Mouse (Mus musculus) heart, embryonic 11.5 days (tissue): ENCODE results near the gene Timp2. TPM values are rescaled to one million over a fixed set of nuclear protein-coding genes. Genes with fewer than 3 reads are reported as not detected.

Experiments
- ATAC-seq: fragments of 200-750 bp; cut with Nextera tagmentation; replicated peaks from 2 replicates; pipeline ENCODE4 v1.8.0; 2017; ENCODE audit warnings: moderate library complexity; ENCODE audit not compliant: insufficient number of reproducible peaks, low FRiP score, low TSS enrichment
- H3K27ac ChIP-seq: fragments of 300-500 bp; sonication (generic); 2 replicates; pipeline ENCODE4 v1.5.1; 2014; ENCODE audit warnings: mild to moderate bottlenecking, low read depth, low read length
- H3K27me3 ChIP-seq: fragments of 300-500 bp; sonication (generic); 2 replicates; pipeline ENCODE4 v1.6.1; 2014; ENCODE audit warnings: mild to moderate bottlenecking, low read length, mixed read lengths; ENCODE audit not compliant: control insufficient read depth, insufficient read depth
- H3K36me3 ChIP-seq: fragments of 300-500 bp; sonication (generic); 2 replicates; pipeline ENCODE4 v1.6.1; 2014; ENCODE audit warnings: mild to moderate bottlenecking, low read length, moderate library complexity, mixed read lengths; ENCODE audit not compliant: control insufficient read depth, insufficient read depth
- H3K4me1 ChIP-seq: fragments of 300-500 bp; sonication (generic); 2 replicates; pipeline ENCODE4 v1.6.1; 2014; ENCODE audit warnings: low read length; ENCODE audit not compliant: control insufficient read depth, insufficient read depth
- H3K4me2 ChIP-seq: fragments of 300-500 bp; sonication (generic); 2 replicates; pipeline ENCODE4 v1.6.1; 2014; ENCODE audit warnings: mild to moderate bottlenecking, moderate library complexity
- H3K4me3 ChIP-seq: fragments of 300-500 bp; sonication (generic); 2 replicates; pipeline ENCODE4 v1.5.1; 2014; ENCODE audit warnings: low read depth, low read length
- H3K9ac ChIP-seq: fragments of 300-500 bp; sonication (generic); 2 replicates; pipeline ENCODE4 v1.6.1; 2014; ENCODE audit warnings: mild to moderate bottlenecking, low read depth, low read length, moderate library complexity
- H3K9me3 ChIP-seq: fragments of 300-500 bp; sonication (generic); replicated peaks from 2 replicates; pipeline ENCODE4 v1.6.1; 2016; ENCODE audit warnings: low read length; ENCODE audit not compliant: control insufficient read depth
- WGBS: fragments of 180-500 bp; shearing (Covaris S2); extraction: QIAGEN DNeasy Blood & Tissue Kit; methylation state at CpG from one replicate; pipeline ENCODE4 v1.1.7; 2014; ENCODE audit not compliant: insufficient replicate concordance; 5-methylcytosine and 5-hydroxymethylcytosine counted together
- polyA plus RNA-seq: library from polyadenylated mRNA; unstranded; fragments of >200 nt; fragmentation: Nextera tagmentation; extraction: Ambion mirVana; gene quantifications from 2 replicates; pipeline ENCODE4 v1.2.1, GENCODE M21; 2014

The Timp2 gene
- polyA plus RNA-seq, 1 experiment from 2014 or later, result 46.0 TPM

DNA sequence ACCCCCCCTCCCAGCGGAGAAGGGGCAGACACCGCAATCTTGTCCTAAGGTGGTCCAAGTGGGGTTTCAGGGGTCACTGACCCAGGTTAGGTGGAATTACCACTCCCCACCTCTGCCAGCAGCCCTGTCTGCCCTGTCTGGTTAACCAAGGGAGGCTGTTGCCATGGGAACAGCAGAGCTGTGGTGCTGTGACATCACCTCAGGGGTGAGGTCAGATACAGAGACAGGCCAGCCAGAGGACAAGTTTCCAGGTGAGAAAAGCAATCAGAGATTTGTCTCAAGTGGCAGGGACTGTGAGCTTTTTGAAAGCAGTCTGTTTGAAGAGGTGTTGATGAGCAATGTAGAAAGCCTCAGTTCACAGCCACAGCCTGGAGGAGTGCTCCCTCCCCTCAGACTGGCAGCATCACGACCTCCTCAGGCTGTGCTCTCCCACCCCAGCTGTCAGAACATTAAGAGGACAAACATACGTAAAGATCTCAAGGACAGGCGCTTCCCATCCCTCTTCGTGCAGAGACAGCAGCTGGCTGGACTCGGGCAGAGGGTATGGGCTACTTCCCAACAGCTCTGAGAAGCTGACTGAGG, 13.0 kb downstream of the Timp2 start, which contains the start of gene Cep295nl:
Cep295nl (minus strand) TSS at position 101 of the 582 bp plus-strand sequence.
- Histone ChIP-seq H3K9me3 (no peaks in the 10 kb centered on the region), H3K36me3 (no peaks in the 10 kb centered on the region; the same call in 1 of the 2 replicates), H3K9ac (no peak within 1 kb of the TSS), H3K27me3 (no peaks in the 10 kb centered on the region), H3K27ac (no peak within 1 kb of the TSS), H3K4me3 (no peak within 1 kb of the TSS), H3K4me2 (no peak within 1 kb of the TSS), H3K4me1 (peaks cover 34% of the 10 kb centered on the region)
- 27% methylated on average over 7 of the region's 7 CpGs for WGBS
- no peak for ATAC-seq

DNA sequence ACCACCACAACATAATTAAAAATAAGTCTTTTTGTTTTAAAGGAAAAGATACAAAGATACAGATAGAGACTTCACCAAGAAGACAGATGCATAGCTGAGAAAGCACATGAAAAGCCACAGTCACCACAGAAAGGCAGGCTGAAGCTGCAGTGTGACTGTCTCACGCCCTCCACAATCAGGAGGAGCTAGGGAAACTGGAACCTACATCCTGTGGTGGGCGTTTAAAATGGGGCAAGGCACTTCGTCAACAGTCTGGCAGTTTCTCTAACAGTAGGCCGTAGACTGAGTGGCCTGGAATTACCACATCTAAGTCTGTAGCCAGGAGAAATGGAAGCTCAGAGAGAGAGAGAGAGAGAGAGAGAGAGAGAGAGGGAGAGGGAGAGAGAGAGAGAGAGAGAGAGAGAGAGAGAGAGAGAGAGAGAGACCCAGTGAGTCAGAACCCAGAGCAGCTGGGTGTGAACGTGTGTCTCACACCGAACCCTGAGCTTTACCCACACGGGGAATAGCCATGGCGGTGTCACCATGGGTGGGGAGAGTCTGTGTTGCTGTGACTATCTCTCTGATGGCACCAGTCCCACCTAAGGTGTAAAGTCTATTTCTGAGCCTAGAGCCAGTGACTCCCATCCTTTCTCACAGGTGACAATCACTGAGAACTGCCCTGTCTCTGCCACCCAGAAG, 17.9 kb downstream of the Timp2 start:
- H3K27ac ChIP-seq, result no peak overlapping the region
- WGBS, result 65% methylated on average over 8 of the region's 8 CpGs

DNA sequence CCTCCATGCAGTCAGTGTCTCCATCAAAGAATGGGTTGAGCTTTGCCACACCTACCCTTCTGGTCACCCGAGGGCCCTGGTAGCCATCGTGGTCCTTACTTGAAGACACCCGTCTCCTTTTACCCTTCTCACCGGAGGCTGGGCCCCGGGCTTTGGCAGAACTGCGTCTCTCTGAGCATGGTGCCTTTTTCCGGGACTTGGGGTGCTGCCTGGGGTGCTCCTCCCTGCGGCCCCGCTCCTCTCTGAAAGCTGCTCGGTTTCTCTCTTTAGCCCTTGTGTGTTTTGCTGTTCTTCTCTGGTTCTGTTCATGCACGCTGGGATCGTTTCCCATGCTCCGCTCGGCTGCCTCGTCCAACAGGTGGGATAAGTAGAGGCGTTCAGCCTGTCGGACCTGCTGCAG, 22.1 kb downstream of the Timp2 start:
- Histone ChIP-seq H3K36me3 (peaks cover 5% of the 10 kb centered on the region; the same call in 1 of the 2 replicates), H3K4me2 (no peak overlapping the region), H3K4me1 (no peaks in the 10 kb centered on the region), H3K9me3 (no peaks in the 10 kb centered on the region), H3K27ac (no peak overlapping the region), H3K27me3 (no peaks in the 10 kb centered on the region), H3K9ac (no peak overlapping the region), H3K4me3 (no peak overlapping the region)
- WGBS, result 83% methylated on average over 17 of the region's 17 CpGs
- ATAC-seq, result no peak

More for the DNA sequence above, 17.9 kb downstream of the Timp2 start:
- ATAC-seq, result no peak
- no peak overlapping the region for H3K4me2 ChIP-seq
- no peaks in the 10 kb centered on the region for H3K27me3 ChIP-seq
- H3K36me3 ChIP-seq, result peaks cover 5% of the 10 kb centered on the region; the same call in 1 of the 2 replicates
- peaks cover 13% of the 10 kb centered on the region for H3K4me1 ChIP-seq
- H3K9me3 ChIP-seq, result no peaks in the 10 kb centered on the region
- H3K4me3 ChIP-seq, result no peak overlapping the region
- no peak overlapping the region for H3K9ac ChIP-seq

DNA sequence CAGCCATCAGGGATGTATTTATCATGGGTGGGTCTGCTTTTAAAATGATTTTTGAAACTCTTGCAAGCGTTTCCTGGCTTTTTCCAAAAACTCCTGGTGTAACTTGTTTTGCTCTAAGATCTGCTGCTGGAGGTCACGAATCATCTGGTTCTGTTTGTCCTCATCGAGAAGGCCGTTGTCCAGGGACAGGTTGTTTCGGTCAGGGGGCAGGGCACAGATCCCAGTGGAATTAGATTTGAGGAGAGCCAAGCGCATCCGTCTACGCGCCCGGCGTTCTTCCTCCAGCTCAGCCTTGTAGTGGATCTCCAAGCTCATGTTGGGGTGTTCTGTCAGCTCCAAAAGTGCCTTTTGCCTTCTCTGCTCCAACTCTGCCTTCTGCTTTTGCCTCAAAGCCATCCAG, 23.2 kb downstream of the Timp2 start:
- no peak overlapping the region for H3K4me3 ChIP-seq
- no peak overlapping the region for H3K27ac ChIP-seq
- peaks cover 5% of the 10 kb centered on the region; the same call in 1 of the 2 replicates for H3K36me3 ChIP-seq
- peaks cover 2% of the 10 kb centered on the region for H3K4me1 ChIP-seq
- no peak overlapping the region for H3K9ac ChIP-seq
- ATAC-seq, result no peak
- WGBS, result 89% methylated on average over 11 of the region's 11 CpGs
- no peaks in the 10 kb centered on the region for H3K9me3 ChIP-seq
- H3K27me3 ChIP-seq, result no peaks in the 10 kb centered on the region
- no peak overlapping the region for H3K4me2 ChIP-seq

DNA sequence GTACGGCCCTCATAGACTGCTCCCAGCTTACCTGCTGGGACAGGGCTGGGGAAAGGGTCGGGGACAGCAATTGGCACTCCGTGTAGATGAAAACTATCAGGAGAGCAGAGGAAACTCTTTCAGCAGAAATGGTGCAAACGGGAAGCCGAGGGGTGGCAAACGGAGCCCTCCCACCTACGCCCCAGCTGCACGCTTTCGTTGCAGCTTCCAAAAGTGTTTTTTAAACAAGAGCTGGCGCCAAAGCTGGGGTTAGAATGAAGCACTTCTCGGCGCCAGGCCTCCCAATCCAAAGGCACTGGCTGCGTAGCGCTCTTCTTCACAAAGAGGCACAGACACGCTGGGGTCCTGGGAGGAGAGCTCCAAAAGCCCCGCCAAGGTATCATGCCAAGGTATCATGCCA, 24.8 kb downstream of the Timp2 start:
- Histone ChIP-seq H3K4me3 (no peak overlapping the region), H3K9ac (no peak overlapping the region), H3K4me2 (no peak overlapping the region), H3K9me3 (no peaks in the 10 kb centered on the region), H3K27me3 (no peaks in the 10 kb centered on the region), H3K4me1 (peaks cover 6% of the 10 kb centered on the region), H3K36me3 (peaks cover 5% of the 10 kb centered on the region; the same call in 1 of the 2 replicates), H3K27ac (no peak overlapping the region)
- ATAC-seq, result no peak
- 93% methylated on average over 16 of the region's 16 CpGs for WGBS

DNA sequence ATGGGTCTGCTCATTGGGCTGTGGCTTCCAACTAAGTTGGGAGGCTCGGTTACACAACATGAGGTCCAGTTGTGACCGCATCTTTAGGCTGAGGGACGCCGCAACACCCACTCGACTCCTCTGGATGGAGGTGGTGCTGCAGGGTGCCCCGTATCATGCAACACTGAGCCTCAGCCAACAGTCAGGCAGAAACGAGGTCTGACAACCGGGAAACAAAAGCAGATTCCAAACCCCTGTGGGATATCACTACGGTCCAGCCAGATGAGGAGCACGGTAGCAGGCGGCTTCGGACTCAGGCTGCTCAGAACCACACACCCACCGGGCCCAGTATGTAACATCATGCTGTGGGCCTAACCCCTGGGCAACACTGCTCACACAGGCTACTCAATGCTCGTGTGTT, 25.2 kb downstream of the Timp2 start:
- Histone ChIP-seq H3K27me3 (no peaks in the 10 kb centered on the region), H3K9ac (no peak overlapping the region)
- 88% methylated on average over 14 of the region's 14 CpGs for WGBS

DNA sequence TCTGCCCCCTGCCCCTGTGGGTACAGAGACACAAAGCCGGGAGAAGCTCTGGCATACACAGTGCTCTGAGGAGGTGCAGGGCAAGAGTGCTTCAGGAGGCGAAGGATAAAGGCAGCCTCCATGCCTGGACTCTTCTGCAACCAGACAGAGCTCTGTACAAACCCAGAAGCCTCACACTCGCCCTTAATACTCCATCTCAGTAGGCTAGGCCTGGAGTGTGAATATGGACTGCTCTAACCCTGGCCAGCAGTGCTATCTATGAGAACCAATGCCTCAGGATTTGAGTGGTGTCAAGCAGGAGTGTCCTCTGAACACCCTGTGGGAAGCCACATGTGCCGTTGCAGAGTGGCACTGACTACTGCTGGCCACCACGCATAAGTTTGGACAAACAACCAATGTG, 26.6 kb downstream of the Timp2 start:
- Histone ChIP-seq H3K4me2 (no peak overlapping the region), H3K27ac (no peak overlapping the region), H3K4me3 (no peak overlapping the region), H3K36me3 (peaks cover 5% of the 10 kb centered on the region; the same call in 1 of the 2 replicates), H3K4me1 (peaks cover 14% of the 10 kb centered on the region), H3K9ac (no peak overlapping the region), H3K27me3 (no peaks in the 10 kb centered on the region), H3K9me3 (no peaks in the 10 kb centered on the region)
- WGBS, result 77% methylated on average over 5 of the region's 5 CpGs
- ATAC-seq, result no peak

More for the DNA sequence above, 25.2 kb downstream of the Timp2 start:
- no peaks in the 10 kb centered on the region for H3K9me3 ChIP-seq
- peaks cover 5% of the 10 kb centered on the region; the same call in 1 of the 2 replicates for H3K36me3 ChIP-seq
- H3K4me3 ChIP-seq, result no peak overlapping the region
- no peak overlapping the region for H3K4me2 ChIP-seq
- H3K27ac ChIP-seq, result no peak overlapping the region
- peaks cover 6% of the 10 kb centered on the region for H3K4me1 ChIP-seq
- no peak for ATAC-seq

DNA sequence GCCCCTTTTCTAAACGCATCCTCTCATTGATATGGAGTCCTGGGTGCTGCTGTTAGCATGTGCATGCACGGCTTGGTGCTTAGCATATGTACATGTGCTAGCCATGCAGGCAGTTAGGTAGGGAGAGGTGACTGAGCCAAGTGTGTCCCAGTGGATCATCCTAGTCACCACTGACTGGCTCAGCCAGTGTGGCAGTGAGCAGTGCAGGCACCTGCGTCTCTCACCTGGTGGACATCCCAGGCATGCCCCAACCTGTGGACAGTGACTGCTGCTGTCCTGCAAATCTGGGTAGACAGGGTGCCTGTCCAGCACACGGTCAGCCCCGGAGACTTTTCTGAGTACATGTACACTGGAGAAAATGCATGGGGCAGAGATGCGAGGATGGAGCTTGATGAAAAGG, 27.0 kb downstream of the Timp2 start:
- Histone ChIP-seq H3K4me1 (peaks cover 17% of the 10 kb centered on the region), H3K27ac (no peak overlapping the region), H3K36me3 (peaks cover 3% of the 10 kb centered on the region; the same call in 1 of the 2 replicates), H3K27me3 (no peaks in the 10 kb centered on the region), H3K9ac (no peak overlapping the region), H3K4me3 (no peak overlapping the region), H3K4me2 (no peak overlapping the region), H3K9me3 (no peaks in the 10 kb centered on the region)
- 84% methylated on average over 6 of the region's 6 CpGs for WGBS
- ATAC-seq, result no peak
